Mouse (Mus musculus) urinary bladder, postnatal 4 days (tissue): ENCODE results near the gene Cd207.
"Not testable (repeated sequence)": the region's sequence is repeated elsewhere in the genome, so short reads cannot be mapped to it uniquely, and the experiment has no call there.

Experiments
- DNase-seq, 2 experiments: peaks; one replicate each; pipeline ENCODE4 v3.0.0; 2021 to 2022; ENCODE audit warnings: low spot score in 2 of 2

Cd207 gene

DNA sequence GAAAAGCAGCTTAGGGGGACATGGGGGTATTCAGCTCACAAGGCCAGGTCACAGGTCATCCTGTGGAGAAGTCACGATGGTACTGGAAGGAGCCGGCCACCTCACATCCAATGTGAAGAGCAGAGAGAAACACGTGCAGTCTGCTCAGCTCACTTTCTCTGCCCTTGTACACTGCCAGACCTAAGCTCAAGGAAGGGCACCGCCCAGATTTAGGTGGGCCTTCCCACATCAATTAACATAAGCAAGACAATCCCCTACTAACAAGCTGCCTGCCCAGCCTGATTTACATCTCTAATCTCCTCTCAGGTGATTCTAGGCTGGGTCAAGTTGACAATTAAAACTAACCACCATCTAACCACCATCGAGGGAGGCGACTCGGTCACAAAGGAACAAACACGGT lies 20.3 kb upstream of the Cd207 start:
- no peak for DNase-seq

DNA sequence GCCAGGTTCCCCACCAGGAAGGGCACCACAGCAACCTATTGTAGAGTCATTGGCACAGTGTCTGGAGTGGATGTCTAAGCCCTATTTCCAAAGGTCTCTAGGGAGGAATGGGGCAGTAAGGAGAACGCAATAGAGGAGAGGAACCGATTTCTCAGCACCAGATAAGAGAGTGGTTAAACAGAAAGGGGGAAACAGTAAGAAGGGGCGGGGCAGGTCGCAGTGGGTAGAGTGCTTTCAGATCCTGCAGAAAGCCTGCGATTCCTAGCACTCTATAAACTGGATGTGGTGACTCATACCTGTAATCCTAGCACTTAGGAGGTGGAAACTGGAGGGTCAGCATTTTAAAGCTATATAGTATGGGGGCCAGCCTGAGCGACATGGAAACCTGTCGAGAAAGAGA lies 19.0 kb upstream of the Cd207 start:
- DNase-seq = no peak

- no peak for DNase-seq
Measured at GRCm38 (mm10) chr6:83695731-83696130, 18.1 kb upstream of the Cd207 start.

- DNase-seq = no peak
Measured at GRCm38 (mm10) chr6:83693835-83694234, 16.2 kb upstream of the Cd207 start.

GRCm38 (mm10) chr6:83692962-83693361 lies 15.3 kb upstream of the Cd207 start:
- DNase-seq = no peak

GRCm38 (mm10) chr6:83690936-83691335 lies 13.3 kb upstream of the Cd207 start:
- DNase-seq = no peak

DNA sequence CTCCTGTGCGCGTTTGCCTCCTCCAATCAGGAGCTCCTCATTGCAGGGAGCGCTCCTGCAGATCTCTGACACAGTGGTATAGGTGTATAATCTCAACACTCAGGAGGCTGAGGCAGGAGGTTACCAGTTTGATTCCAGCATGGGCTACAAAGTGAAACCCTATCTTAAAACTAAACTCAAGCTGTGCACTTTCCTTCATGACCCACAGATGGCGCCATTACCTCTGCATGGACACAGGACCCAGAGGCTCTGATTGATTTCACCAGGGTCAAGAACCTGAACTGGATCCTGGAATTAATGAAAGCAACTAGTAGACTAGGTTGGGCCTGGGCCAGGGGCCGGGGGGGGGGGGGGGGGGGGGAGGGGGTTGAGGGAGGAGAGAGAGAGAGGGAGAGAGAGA lies 12.6 kb upstream of the Cd207 start:
- DNase-seq = no peak

- no peak for DNase-seq
Measured at GRCm38 (mm10) chr6:83689374-83689773, 11.7 kb upstream of the Cd207 start.

- DNase-seq = peak; percentile 53 to 77
Measured at GRCm38 (mm10) chr6:83673395-83673794, 4.3 kb downstream of the Cd207 start.

DNA sequence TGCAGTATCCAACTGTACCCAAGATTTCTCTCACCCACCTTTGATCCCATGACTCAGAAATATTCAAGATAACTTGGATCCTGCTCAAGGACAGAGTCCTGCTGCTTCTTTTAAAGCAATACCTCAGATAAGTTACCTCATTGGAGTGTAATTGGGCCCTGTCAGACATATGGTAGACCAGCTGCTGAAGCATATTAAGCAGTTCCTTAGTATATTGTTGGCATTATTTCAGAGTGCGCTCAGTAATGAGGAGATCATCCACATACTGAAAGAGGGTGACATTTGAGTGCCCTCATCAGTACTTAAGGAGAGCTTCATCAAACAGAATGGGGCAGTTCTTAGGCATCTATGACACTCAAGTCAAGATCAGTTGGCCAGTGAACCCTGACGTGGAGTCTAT lies 12.6 kb downstream of the Cd207 start:
- DNase-seq = no peak

GRCm38 (mm10) chr6:83660821-83661220 lies 16.8 kb downstream of the Cd207 start:
- no peak for DNase-seq

DNA sequence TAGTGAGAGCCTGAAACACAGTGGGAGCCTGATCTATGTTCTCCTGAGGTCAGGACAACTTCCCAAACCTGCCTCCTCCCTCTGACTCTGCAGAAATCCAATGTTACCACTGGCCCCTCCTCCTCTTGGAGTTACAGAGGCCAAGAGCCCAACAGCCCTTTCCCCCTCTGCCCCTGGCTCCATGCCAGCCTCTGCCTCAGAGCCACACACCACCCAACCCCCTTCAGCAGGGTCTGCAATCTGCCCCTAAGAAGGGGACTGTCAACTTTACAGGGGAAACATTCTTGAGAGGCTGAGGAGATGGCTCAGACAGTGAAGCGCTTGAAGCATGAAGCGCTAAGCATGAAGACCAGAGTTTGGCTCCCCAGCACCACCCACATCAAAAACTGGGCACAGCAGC lies 21.6 kb downstream of the Cd207 start, which contains the start of gene Clec4f:
TSS of gene Clec4f (minus strand) at position 101 of the 400 bp plus-strand sequence.
- no peak for DNase-seq

- no peak for DNase-seq
Measured at GRCm38 (mm10) chr6:83646715-83647114, 30.9 kb downstream of the Cd207 start.

GRCm38 (mm10) chr6:83635329-83635728 lies 42.3 kb downstream of the Cd207 start:
- no peak for DNase-seq

DNA sequence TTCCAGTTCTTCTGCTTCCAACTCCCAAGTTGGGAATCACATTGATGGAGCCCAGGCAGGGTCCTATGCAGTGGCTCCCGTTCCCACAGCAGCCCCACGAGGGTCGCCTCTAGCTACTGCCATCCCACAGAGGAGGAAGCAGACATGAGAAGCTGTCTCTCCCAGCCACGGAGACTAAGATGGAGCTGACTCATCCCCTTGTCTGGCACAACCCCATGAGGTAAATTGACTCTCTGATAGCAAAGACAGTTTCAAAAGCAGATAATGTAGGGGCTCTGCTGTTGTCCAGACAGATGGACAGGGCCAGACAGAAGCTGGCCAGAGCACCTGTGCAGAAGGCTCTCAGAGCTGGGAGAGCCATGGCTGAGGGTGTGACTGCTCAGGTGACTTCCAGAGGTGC lies 43.0 kb downstream of the Cd207 start:
- not testable (repeated sequence) for DNase-seq

GRCm38 (mm10) chr6:83634106-83634505 lies 43.6 kb downstream of the Cd207 start:
- not testable (repeated sequence) for DNase-seq

DNA sequence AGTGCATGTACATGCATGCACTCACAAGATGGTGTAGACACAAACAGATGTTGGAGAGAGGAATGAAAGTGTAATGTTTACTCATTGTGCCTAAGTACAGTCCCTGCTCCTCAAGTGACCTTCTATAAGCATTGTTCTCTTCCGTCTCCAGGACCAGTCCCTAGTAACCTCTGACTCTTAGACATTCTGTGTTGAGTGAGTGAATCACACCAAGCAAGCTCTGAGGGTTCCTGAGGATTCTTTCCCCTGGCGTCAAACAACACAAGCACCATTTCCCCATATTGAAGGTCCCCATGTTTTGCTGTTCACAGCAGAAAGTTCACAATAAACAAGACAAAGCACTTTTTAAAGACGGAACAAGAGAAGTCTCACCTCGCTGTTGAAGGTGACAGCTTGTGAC lies 45.8 kb downstream of the Cd207 start:
- DNase-seq = no peak

DNA sequence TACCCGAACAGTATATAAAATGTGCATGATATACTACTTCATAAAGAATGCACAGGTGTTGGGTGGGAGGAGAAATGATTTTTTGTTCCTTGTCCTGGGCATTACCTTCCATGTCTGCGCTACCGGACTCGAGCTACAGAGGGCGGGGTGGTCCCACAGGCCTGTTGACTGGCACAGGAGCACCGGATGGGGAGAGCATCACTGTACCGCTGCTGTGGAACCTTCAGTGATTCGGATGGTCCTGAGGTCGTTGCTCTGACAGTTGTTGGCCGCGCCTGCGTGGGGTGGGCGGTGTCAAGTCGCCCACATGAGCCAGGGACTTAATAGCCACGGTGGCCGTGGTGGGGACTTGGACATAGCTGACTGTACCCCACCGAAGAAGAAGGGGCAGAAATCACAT lies 50.9 kb downstream of the Cd207 start:
- no peak for DNase-seq
